Mouse (Mus musculus): ENCODE data around the gene Grm3.

GRCm38 (mm10) chr5:9495456-9495855 lies 229.5 kb downstream of the Grm3 start:
- no peak for TF ChIP-seq USF1 (IDR thresholded peaks at IDR 0.05; ENCODE audit: low read depth)
- no peak for TF ChIP-seq CTCF (IDR thresholded peaks at IDR 0.05; ENCODE audit: control insufficient read depth, insufficient read depth, insufficient read length)
